Mouse (Mus musculus) hindbrain, embryonic 11.5 days (tissue): Measurements from ENCODE around the gene Cmtm2b. TPM values are rescaled to one million over a fixed set of nuclear protein-coding genes. Genes with fewer than 3 reads are reported as not detected.
"Not testable (repeated sequence)": the region's sequence is repeated elsewhere in the genome, so short reads cannot be mapped to it uniquely, and the experiment has no call there.

Experiments
- ATAC-seq: fragments of 200-750 bp; cut with Nextera tagmentation; 2 replicates; pipeline ENCODE4 v1.8.0; 2017; ENCODE audit warnings: mild to moderate bottlenecking, moderate TSS enrichment, moderate library complexity; ENCODE audit not compliant: low FRiP score
- DNase-seq: peaks from one replicate; pipeline ENCODE4 v3.0.0-alpha.2; 2015; ENCODE audit warnings: low spot score
- H3K27ac ChIP-seq: fragments of 300-500 bp; sonication (generic); 2 replicates; pipeline ENCODE4 v1.5.1; 2014; ENCODE audit warnings: mild to moderate bottlenecking, low read depth, low read length
- H3K27me3 ChIP-seq: fragments of 300-500 bp; sonication (generic); 2 replicates; pipeline ENCODE4 v1.6.1; 2014; ENCODE audit warnings: mild to moderate bottlenecking, low read length, moderate library complexity, mixed read lengths; ENCODE audit not compliant: control insufficient read depth, insufficient read depth
- H3K36me3 ChIP-seq: fragments of 300-500 bp; sonication (generic); 2 replicates; pipeline ENCODE4 v1.6.1; 2014; ENCODE audit warnings: mild to moderate bottlenecking, low read length, moderate library complexity, mixed read lengths; ENCODE audit not compliant: control insufficient read depth, insufficient read depth
- H3K4me1 ChIP-seq: fragments of 300-500 bp; sonication (generic); replicated peaks from 2 replicates; pipeline ENCODE4 v1.6.1; 2014; ENCODE audit warnings: low read length, mixed read lengths; ENCODE audit not compliant: control insufficient read depth, insufficient read depth
- H3K4me2 ChIP-seq: fragments of 300-500 bp; sonication (generic); replicated peaks from 2 replicates; pipeline ENCODE4 v1.6.1; 2014; ENCODE audit warnings: mild to moderate bottlenecking, low read depth, low read length
- H3K4me3 ChIP-seq: fragments of 300-500 bp; sonication (generic); 2 replicates; pipeline ENCODE4 v1.5.1; 2014; ENCODE audit warnings: low read depth, low read length
- H3K9ac ChIP-seq: fragments of 300-500 bp; sonication (generic); 2 replicates; pipeline ENCODE4 v1.6.1; 2014; ENCODE audit warnings: low read depth, low read length
- H3K9me3 ChIP-seq: fragments of 300-500 bp; sonication (generic); 2 replicates; pipeline ENCODE4 v1.6.1; 2016; ENCODE audit warnings: low read length; ENCODE audit not compliant: control insufficient read depth
- WGBS: fragments of 180-500 bp; shearing (Covaris S2); extraction: QIAGEN DNeasy Blood & Tissue Kit; methylation state at CpG from one replicate; pipeline ENCODE4 v1.1.7; 2014; 5-methylcytosine and 5-hydroxymethylcytosine counted together
- polyA plus RNA-seq: library from polyadenylated mRNA; unstranded; fragments of >200 nt; fragmentation: Nextera tagmentation; extraction: Ambion mirVana; gene quantifications from 2 replicates; pipeline ENCODE4 v1.2.1, GENCODE M21; 2014

The Cmtm2b gene
- polyA plus RNA-seq, 1 experiment from 2014 or later = not detected

DNA sequence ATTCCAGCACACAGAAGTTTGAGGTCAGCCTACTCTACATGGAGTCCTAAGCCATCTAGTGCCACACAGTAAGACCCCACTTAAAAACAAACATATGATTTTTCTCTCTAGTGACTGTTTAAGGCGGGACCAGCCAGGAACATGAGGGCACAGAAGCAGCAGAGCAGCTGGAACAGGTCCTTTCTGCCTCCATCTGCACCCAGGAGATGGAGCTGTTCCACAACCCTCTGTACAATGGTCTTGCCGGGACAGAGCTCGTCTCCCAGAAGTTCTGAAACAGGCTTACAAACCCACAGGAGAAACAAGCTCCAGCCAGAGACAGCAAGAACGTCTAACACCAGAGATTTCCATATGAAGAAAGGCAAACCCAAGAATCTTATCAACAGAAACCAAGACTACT, 8.7 kb upstream of the Cmtm2b start:
- no peak for ATAC-seq
- no peaks in the 10 kb centered on the region for H3K36me3 ChIP-seq
- no peak overlapping the region for H3K27ac ChIP-seq

DNA sequence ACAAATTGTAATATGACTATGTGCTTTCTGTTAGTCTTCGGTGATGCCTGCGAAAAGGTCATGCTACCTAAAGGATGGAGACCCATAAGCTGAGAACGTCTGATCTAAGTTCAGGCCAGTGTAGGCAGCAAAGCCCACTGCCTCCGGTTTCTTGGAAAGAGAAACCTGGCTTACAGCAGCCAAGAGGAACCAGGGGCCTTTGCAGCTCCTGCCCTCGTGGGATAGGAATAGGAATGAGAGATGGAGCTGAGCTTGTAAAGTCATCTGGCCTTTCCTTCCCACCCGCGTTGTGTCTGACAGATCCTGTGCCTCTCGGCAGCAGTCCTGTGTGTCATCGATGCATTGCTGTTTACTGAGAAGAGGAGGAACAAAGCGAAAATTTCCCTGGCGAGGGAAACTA, 763 bp upstream of the Cmtm2b start, which contains the start of gene Gm11020:
Gene Gm11020, plus strand, starts transcription at position 301 of the 400 bp plus-strand sequence.
- H3K4me1 ChIP-seq, H3K4me3 ChIP-seq, H3K27ac ChIP-seq, H3K9ac ChIP-seq, H3K9me3 ChIP-seq, H3K36me3 ChIP-seq, H3K4me2 ChIP-seq, ATAC-seq, H3K27me3 ChIP-seq, DNase-seq: not testable (repeated sequence)
- 84% methylated on average over 8 of the region's 11 CpGs for WGBS

More for the DNA sequence above, 8.7 kb upstream of the Cmtm2b start:
- Histone ChIP-seq H3K4me1 (no peaks in the 10 kb centered on the region), H3K4me2 (no peak overlapping the region), H3K4me3 (no peak overlapping the region), H3K9ac (no peak overlapping the region), H3K9me3 (no peaks in the 10 kb centered on the region), H3K27me3 (no peaks in the 10 kb centered on the region)
- no peak for DNase-seq
- WGBS = 81% methylated on average over 4 of the region's 4 CpGs

DNA sequence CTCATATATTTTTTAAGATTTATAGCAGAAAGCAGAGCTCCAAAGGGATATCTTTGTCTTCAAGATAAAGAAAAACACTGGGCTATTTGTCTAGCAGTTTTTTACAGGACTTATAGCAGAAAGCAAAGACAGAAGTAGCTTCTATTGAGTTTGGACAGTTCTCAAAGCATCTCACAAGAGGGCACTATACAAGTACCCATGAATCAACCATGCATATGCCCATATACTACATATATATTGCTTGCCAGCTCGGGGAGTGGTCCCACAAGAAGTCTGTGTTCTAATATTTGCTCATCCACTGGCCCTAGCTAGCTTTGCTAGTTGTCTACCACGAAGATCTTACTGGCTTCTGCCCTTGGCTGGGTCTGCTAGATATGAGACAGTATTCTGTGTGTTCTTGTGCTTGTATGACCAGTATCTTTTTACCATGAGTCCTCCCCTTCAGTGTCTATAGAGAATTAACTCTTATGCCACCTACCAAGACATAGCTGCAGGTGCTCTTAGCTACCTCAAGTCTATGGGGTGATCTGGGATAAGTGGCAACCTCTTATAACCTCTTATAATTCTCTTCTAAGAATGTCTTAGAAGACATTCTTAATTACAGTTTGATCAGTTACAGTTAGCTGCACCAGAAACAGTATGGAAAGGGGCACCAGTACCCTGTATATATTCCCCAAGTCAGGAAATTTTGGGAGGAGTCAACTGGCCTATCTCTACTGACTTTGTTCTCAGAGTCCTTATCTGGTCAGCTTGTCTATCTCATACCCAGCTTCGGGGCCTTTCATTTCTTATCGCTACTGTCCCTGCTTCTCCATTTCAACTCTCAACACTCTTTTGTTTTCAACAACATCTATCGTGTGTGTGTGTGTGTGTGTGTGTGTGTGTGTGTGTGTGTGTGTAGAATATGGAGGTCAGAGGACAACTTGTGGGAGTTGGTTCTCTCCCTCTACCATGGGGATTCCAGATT, 10.9 kb downstream of the Cmtm2b start:
- WGBS = 84% methylated on average over 5 of the region's 5 CpGs
- Histone ChIP-seq H3K4me2 (no peak overlapping the region), H3K9me3 (no peaks in the 10 kb centered on the region), H3K4me1 (no peaks in the 10 kb centered on the region), H3K4me3 (no peak overlapping the region), H3K27ac (no peak overlapping the region), H3K9ac (no peak overlapping the region), H3K36me3 (no peaks in the 10 kb centered on the region), H3K27me3 (no peaks in the 10 kb centered on the region)
- DNase-seq (no peak), ATAC-seq (no peak)

DNA sequence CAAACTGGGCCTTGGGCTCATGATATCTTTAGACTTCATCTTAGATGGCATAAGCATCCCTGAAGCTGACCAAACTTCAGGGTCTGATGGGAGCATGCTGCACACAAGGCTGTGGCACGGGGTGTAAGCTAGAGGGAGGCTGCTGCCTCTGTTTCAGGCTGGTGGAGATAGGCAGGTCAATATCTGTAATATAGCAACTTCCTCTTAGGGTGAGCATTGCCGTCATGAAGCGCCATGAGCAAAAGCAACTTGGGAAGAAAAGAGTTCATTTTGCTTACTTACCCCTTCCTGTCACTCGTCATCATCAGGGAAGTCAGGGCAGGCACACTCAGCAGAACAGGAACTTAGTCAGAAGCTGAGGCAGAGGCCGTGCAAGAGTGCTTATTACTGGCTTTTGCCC, 11.8 kb downstream of the Cmtm2b start:
- Histone ChIP-seq H3K9me3 (no peaks in the 10 kb centered on the region), H3K27me3 (no peaks in the 10 kb centered on the region), H3K4me3 (no peak overlapping the region), H3K4me2 (no peak overlapping the region), H3K4me1 (no peaks in the 10 kb centered on the region), H3K27ac (no peak overlapping the region), H3K9ac (no peak overlapping the region), H3K36me3 (no peaks in the 10 kb centered on the region)
- DNase-seq (no peak), ATAC-seq (no peak)
- WGBS = 74% methylated on average over 5 of the region's 5 CpGs

DNA sequence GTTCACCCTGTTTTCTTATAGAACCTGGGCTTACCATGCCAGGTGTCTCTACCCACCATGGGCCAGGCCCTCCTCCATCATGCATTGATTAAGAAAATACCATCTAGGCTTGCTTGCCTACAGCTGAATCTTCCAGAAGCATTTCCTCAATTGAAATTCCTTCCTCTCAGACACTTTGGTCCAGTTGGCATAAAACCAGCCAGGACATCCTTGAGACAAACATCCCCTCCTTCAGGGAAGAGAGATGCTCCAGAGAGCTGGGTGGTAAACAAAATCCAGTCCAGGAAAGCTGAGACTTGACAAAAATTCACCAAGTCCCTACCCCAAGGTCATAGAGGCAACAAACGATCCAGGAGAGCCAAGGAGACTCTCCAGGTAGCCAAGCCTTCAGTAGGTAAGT, 12.2 kb downstream of the Cmtm2b start:
- no peak overlapping the region for H3K4me3 ChIP-seq
- H3K36me3 ChIP-seq = no peaks in the 10 kb centered on the region
- no peak overlapping the region for H3K4me2 ChIP-seq
- DNase-seq (no peak), ATAC-seq (no peak)
- H3K27ac ChIP-seq = no peak overlapping the region
- no peaks in the 10 kb centered on the region for H3K27me3 ChIP-seq
- no peaks in the 10 kb centered on the region for H3K4me1 ChIP-seq
- no peak overlapping the region for H3K9ac ChIP-seq
- WGBS = 78% methylated on average over 1 of the region's 1 CpGs
- no peaks in the 10 kb centered on the region for H3K9me3 ChIP-seq

DNA sequence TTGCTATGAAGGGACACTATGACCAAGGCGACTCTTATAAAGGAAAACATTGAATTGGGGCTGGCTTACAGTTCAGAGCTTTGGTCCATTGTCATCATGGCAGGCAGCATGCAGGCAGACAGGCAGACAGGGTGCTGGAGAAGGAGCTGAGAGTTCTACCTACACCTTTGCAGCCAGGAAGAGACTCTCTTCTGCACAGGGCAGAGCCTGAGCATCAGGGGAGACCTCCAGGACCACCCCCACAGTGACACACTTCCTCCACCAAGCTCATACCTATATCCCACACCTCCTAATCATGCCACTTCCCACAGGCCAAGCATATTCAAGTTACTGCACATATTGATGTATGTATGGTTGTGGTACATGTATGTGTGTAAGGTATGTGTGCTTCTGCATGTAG, 14.8 kb downstream of the Cmtm2b start:
- Histone ChIP-seq H3K27ac (no peak overlapping the region), H3K4me1 (no peaks in the 10 kb centered on the region), H3K36me3 (no peaks in the 10 kb centered on the region), H3K9ac (no peak overlapping the region), H3K9me3 (no peaks in the 10 kb centered on the region), H3K4me2 (no peak overlapping the region), H3K4me3 (no peak overlapping the region), H3K27me3 (no peaks in the 10 kb centered on the region)
- 97% methylated on average over 1 of the region's 1 CpGs for WGBS
- DNase-seq = no peak
- ATAC-seq = no peak

DNA sequence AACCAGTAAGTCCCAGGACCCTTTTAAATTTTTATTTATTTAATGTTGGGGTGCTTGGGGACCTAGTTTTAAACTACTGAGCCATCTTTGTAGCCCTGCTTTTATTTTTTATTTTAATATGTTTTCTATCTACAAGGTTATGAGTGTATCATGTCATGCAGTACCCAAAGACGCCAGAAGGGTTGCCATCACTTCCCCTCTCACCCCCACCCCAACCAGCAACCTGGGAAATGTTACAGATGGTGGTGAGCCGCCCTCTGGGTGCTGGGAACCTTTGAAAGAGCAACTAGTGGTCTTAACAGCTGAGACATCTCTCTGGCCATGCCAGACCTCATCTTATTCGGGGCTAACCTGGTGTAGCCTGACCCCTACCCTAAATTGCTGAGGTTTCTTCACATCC, 15.9 kb downstream of the Cmtm2b start:
- Histone ChIP-seq H3K4me1 (no peaks in the 10 kb centered on the region), H3K4me3 (no peak overlapping the region), H3K9ac (no peak overlapping the region), H3K4me2 (no peak overlapping the region), H3K36me3 (no peaks in the 10 kb centered on the region), H3K27me3 (no peaks in the 10 kb centered on the region), H3K9me3 (no peaks in the 10 kb centered on the region), H3K27ac (no peak overlapping the region)
- no peak for DNase-seq
- WGBS = 47% methylated on average over 3 of the region's 3 CpGs
- ATAC-seq = no peak

DNA sequence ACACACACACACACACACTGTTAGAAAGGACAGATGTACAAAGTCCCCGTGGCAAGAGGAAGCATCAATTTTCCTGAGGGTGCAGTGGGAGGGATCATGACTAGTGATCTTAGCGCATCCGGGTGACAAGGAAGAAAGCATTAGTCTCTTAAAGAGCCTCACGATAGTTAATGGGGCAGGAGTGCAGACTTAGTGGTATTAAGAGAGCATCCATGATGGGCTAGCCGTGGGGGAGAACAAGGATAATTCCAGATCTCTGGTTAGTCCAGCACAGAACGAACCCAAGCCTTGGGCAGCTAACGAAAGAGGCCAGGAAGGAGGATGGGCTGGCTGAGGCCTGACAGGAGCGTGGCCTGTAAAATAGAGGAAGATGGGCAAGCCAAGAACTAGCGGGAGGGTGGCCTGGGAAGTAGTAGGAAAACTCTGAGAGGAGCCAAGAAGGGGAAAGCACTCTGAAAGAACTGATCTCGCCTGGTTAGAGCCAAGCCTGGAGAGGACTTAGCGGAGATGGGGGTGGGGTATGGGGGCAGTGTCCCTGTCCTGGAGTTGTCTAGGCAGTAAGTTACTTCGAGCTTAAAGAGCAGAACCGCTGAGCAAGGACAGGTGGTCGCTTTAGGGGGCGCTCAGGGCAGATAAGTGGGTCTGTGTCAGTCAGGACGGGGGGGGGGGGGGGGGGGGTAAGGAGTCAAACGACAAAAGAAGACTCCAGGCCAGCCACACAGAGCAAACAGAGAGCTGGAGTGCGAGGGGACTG, 17.4 kb downstream of the Cmtm2b start, which contains the start of gene Cmtm3:
Gene Cmtm3, plus strand, starts transcription at position 182 of the 754 bp plus-strand sequence.
- no peak within 1 kb of the TSS for H3K27ac ChIP-seq
- DNase-seq (peak; percentile 35), ATAC-seq (no peak)
- H3K9ac ChIP-seq = peak within 1 kb of the TSS; percentile 66
- H3K4me1 ChIP-seq = no peaks in the 10 kb centered on the region
- H3K9me3 ChIP-seq = no peaks in the 10 kb centered on the region
- H3K4me3 ChIP-seq = peak within 1 kb of the TSS; percentile 54
- WGBS = 20% methylated on average over 16 of the region's 18 CpGs
- H3K36me3 ChIP-seq = no peaks in the 10 kb centered on the region
- peak within 1 kb of the TSS; percentile 66 for H3K4me2 ChIP-seq
- no peaks in the 10 kb centered on the region for H3K27me3 ChIP-seq
